Mouse (Mus musculus): ENCODE data around the gene Fam155a.

The Fam155a gene

DNA sequence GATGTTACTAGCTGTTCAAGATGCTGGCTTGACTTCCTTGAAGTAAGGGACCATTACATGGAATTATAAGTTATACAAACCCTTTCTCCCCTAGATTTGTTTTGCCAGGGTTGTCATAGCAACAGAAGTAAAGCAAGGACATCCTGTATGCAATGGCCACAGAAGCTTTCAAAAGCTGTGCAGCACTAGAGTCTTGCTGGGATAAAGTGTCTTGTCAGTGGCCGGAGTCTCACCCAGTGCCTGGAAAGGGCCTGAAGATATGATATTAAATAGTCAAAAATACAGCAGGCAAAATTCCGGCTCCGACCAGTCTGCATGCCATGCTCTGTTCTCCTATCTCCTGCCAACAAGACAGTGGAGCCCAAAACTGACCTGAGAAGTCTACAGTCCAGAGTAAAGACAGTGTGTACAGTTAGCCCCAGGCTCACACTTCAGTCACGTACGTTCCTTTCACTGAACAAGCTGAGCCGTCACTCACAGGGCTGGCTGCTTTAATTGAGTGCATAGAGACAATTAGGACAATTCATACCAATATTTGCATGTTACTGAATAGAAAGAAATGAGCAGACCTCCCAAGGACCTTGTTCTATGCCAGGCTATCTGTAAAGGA lies 467.3 kb downstream of the Fam155a start:
- no peak for DNase-seq (ENCODE audit: extremely low read depth, insufficient read length, low spot score)

DNA sequence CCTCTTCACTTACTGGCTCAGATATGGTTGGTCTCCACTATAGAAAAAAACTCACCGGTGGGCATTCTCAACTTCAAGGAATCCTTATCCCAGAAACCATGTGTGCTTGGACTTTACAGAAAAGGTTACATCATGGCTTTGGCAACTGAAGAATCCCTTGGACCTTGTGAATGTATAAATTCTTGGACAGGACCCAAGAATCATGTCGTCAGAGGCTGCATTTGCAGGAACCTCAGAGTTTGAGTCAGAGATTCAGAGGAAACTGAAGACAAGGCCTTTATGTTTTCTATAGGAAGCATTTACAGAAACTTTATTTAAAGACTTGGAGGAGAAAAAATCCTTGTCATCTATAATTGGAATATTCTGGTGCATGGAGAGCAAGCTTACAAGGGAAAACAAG lies 475.9 kb downstream of the Fam155a start:
- DNase-seq (ENCODE audit: extremely low read depth, insufficient read length, low spot score) = no peak

DNA sequence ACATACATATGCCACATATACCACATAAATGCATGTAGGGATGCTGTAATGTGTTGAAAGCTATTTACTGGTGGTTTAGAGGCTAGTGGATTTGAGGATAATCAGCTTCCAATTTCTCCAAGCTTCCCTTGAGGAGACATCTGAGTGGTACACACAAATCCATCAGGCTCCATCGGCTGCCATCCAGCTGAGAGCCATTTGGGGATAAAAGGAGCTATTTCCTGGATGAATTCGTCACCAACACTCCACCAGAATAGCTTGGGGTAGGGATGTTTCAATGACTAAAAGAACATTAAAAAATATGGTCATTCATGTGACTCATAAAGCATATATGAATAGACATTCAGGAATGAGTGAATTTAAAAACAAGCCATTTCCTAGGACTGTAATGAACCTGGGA lies 478.4 kb downstream of the Fam155a start:
- no peak for DNase-seq (ENCODE audit: extremely low read depth, insufficient read length, low spot score)

DNA sequence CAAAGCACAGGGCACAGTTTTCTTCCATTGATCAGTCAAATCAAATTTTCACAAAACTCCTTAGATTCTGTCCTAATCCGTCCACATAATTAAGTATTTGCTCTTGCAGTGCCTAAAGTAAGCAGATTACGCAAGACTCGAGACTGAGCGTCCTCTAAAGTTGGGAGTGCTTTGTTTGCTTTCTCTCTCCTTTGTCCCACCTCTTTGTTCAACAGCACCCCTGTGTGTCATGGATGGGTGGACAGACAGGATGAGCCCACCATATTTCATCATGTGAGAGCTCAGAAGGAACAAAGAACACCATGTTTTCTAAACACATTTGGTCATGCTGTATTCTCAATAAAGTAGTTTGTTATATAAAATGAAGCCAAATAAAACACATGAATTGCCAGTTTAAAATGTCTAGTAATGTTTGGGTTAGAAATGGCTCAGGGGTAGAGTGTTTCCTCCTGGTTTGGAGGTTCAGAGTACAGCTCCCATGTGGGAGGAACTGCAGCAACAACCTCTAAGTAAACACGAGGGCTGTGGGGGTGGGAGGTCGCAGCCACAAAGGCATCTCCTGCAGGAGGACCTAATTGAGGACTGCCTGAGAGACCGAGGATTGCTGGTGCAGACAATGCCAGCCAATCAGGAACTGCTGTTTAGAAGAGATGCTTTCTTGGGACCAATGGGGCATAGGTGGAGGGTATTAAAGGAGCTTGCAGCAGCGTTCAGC lies 482.8 kb downstream of the Fam155a start:
- DNase-seq (ENCODE audit: extremely low read depth, insufficient read length, low spot score) = no peak

DNA sequence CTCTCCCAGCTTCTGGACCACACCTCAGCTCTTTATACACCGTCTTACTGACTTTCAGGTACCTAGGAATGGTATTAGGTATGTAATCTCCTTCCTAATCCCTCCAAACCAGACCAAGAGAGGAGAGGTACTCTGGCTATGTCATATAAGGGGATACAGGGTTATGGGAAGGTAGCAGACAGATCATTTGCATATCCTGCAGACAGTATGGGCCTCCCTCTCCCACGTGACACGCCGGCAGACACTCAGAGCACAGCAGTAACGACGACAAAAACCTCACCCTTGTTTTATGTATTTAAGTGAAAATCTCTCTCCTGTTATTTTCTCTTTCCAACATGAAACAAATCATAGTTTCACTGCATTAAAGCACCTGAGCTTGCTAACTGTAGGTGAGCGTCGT lies 496.8 kb downstream of the Fam155a start:
- no peak for DNase-seq (ENCODE audit: extremely low read depth, insufficient read length, low spot score)

DNA sequence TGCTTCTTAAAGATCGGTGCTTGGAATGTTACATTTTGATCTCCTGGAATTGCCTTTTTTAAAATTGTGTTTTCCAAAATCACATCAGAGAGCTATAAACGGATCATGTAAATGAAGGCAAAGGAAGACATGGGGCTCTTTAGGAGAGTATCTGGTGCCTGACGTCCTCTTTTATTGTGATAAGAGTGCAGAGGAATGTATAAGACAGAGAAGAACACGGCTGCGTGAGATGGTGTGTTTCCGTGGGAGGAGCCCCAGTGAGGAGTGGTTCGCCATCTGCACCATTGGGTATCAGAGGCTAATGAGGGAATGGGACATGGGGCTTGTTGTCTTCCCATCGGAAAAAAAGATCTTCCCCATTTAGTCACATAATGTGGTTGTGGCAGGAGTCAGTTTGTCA lies 506.6 kb downstream of the Fam155a start:
- no peak for DNase-seq (ENCODE audit: extremely low read depth, insufficient read length, low spot score)

DNA sequence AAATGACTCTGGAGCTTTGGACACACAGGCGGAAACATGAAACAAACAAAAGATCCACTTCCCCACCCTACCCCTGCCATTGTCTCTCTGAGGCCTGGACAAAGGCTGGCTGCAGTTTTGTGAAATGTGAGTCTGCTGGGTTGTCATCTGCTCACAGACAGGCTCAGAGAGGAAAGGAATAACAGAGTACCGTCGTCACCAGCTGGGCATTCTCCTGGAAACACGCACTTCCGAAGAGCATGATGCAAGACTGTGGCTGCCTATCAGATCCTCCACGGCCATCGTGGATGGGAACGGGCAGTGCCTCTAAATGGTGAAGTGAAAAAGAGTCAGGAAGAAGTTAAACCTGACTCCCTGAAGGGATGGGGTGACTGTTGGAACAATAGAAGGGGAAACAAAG lies 509.4 kb downstream of the Fam155a start:
- DNase-seq (ENCODE audit: extremely low read depth, insufficient read length, low spot score) = no peak

DNA sequence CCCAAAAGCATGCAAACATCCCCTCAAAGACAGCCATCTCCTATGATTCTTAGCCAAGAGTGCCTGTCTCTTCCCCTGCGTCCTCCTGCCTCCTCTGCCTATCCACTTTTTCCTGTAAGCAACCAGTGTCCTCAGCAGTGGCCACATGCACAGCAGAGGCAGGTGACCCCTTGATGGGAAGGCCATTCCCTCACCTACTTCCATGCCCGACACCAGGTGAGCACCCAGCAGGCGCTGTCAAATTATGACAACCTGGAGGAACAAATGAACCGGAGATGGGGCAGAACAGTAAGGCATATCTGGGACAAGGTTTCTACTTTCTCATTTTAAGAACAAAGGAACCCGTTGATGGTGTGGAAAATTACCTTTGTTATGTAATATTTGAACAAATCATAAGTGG lies 515.6 kb downstream of the Fam155a start:
- DNase-seq (ENCODE audit: extremely low read depth, insufficient read length, low spot score) = no peak

DNA sequence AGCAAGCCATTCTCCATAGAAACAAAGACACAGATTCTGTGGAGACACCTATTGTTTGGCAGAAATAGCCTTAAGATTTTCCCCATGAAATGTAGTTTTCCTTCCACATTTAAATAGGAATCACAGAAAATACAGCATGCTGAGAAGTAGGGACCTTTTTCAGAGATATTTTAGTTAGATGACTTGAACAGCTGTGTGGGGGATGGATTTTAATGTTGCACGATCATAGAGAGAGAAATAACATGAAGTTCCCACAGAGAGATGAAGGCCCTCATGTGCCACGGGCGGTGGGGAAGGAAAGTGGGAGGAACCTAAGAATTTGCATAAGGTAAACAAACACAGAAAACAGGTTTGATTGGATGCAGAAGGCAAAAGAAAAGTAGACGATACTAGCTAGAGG lies 518.0 kb downstream of the Fam155a start:
- DNase-seq (ENCODE audit: extremely low read depth, insufficient read length, low spot score) = no peak

DNA sequence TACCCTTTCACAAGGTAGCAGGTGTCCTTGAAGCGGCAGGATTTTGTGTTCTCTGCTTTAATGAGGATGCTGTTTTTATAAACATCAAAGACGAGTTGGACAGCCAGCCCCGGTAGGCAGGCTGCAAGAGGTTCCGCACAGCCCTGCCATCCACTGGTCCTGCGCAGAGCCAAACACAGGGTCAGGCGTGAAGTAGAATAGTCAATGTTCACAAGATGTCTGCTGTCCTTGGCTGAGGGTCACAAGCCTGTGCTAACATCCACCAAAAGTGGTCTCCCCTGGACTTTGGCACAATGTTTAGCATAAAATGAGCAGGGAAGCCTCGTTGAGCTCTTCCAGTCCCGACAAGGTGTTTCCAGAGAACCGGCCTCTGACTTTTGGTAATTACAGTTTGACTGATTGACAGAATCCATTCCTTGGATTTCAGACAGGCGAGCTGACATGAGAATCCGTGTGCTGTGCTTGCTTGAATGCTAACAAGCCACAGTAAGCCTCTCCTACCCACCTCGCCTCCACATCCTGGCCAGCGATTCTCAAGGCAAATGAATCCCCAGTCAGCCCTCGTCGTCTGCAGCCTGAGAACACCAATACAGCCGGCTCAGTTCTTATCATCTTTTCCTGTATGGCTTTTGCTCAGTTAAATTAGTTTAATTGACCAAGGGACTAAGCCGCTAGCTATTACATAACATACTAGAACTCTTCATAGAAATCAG lies 522.7 kb downstream of the Fam155a start:
- DNase-seq (ENCODE audit: extremely low read depth, insufficient read length, low spot score) = no peak

DNA sequence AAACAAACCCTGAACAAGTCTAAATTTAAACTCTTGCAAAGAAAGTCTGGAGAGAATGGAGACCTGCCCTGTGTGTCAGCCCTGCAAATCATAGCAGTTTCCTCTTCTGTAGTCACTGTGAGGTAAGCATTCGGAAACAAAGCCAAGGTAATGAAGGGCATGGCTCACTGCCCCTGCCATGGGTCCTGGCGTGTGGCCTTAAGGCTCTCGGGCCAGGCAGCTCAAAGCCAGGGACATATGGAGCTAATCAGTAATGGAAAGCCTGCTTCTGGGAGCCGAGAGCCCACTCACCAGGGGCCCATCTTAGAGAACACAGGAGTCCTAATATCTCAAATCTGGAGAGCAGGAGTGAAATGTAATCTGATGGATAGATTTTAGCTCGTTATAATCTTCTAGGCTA lies 525.0 kb downstream of the Fam155a start:
- no peak for DNase-seq (ENCODE audit: extremely low read depth, insufficient read length, low spot score)

DNA sequence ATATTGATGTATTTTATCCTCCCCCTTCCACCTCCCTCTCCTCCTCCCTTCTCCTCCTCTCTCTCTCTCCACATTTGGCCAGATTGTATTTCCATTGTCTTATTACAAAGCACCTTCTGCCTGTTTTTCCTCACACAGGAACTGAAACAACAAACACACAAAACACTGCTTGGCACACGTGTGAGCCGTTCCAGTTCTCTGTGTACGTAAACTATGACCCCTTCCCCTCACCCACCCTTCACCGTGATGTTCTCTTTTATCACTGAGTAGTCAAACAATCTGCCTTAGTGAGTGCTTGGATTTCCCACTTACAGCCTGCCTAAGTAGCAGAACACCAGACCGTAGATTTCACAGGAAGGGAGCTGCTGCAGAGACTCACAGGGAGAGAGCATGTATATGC lies 530.0 kb downstream of the Fam155a start:
- DNase-seq (ENCODE audit: extremely low read depth, insufficient read length, low spot score) = no peak

DNA sequence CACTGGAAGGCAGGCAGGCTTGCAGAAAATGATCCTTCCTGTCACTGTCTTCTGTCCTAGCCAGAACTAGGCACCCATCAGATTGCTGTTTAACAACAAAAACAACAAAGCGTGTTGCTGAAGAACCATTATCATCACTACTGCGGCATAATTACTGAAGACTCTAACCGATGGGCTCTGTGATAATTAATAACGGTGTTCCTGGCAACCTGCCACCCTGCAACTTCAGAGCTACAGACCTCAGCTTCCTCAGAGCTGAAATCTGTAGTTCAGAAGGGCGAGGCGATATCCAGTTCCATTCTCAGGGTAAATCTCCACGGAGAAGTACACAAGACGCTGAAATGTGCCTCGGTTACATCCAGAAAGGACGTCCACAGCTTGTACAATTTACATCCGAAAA lies 531.2 kb downstream of the Fam155a start:
- no peak for DNase-seq (ENCODE audit: extremely low read depth, insufficient read length, low spot score)

DNA sequence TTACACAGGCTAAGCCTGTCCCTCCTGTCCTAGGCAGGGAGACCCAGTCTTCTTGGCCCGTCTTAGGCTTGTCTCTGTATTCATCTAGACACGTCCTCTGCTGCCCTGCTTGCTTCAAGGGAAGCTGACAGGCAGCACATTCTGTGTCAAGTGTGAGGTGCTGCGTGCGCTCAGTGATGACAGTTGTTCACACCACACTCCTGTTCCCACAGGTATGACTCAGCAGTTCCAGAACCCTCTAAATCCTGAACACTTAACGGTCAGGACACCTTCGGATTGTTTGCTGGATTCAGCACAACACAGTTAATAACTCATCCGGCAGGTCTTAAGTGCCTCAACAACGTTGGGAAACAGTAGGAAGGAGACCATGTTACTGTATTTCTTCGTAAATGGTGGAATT lies 532.0 kb downstream of the Fam155a start:
- no peak for DNase-seq (ENCODE audit: extremely low read depth, insufficient read length, low spot score)

DNA sequence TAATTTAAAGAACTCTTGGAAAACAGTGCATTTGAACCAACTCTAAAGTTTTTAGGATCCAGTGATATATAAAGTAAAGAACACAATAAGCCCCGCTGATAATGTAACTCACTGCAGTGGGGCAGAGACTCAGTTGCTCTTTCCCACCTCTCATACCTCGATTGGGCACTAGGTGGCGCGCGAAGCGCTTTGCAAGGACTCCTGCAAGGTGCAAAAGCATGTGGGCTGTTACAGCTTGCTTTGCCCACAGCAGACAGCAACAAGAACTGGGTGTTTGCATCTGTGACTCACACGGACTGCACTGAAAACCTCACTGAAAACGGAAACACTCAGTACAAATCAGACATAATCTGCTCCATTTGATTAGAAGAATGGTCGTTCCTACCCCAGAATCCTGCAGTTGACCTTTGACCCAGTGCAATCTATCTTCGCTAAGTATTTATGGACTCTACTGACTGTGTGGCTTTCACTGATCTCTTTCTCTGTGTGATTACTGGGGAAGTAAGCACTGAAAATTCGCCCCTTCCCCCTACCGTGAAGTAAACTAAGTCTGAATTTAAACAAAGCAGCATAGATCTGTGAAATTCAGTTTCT lies 537.5 kb downstream of the Fam155a start:
- DNase-seq (ENCODE audit: extremely low read depth, insufficient read length, low spot score) = peak; percentile 23

DNA sequence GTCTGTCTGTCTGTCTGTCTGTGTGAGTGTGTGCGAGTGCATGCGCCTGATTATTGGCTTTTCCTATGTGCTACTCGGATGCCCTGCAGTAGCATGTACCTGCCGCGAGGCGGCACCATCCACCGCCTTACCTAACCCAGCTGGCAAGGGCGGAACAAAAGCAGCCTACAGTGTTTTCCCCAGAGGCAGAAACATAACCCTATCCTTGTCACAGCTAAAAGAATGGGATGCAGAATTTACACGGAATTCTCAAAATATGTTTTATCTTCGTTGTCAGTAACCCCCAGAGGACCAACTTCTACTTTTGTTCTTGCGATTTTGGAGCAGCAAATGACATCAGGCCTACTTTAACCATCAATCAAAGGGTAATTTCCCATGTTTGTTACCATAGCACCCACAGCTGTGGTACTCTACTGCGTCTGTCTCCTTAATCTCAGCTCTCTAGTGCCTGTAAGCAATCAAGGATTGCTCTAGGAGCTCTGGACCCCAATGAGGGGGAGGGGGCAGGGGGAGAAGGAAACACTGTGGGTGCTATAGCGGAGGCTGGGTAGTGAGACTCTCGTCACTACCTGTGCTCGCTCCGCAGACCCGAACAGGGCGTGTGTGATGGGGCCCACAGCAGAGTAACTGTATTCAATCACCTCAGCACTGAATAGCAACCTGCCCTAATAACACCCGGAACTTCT lies 543.0 kb downstream of the Fam155a start:
- DNase-seq (ENCODE audit: extremely low read depth, insufficient read length, low spot score) = peak; percentile 26

DNA sequence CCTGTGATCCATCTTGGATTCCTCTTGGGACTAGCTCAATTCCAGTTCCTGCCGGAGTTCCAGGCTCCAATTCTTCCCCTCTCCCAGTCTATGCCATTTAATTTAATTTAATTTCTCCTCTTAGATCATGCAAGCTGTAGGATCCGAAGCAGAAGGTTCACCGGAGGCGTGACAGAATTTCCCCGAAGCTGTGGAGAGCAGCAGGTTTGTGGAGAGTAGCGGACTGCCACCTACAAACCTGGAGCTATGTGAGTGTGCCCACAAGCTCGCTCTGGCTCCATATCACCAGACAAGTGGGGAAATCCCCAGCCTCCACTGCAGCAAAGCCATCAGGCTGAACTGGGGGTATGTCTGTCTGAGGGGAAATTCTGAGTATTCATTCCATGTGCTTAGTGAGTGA lies 544.2 kb downstream of the Fam155a start:
- no peak for DNase-seq (ENCODE audit: extremely low read depth, insufficient read length, low spot score)

DNA sequence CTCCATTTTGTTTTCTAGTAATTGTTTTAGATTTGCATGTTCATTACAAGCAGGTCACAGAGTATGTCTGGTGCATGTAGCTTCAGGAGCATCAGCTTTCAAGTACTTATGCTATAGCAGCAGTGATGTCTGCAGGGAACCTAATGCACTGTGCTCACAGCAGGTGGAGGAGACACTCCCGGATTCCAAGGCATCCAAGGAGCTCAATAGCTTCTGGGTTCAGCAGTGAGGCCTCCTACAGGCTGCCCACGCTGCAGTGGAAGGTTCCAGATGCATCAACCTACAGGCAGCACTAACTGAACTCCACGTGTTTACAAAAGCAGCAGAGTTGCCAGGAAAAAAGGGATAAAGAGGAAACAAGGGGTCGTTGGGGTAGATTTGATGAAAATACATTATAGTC lies 559.2 kb downstream of the Fam155a start:
- no peak for DNase-seq (ENCODE audit: extremely low read depth, insufficient read length, low spot score)

DNA sequence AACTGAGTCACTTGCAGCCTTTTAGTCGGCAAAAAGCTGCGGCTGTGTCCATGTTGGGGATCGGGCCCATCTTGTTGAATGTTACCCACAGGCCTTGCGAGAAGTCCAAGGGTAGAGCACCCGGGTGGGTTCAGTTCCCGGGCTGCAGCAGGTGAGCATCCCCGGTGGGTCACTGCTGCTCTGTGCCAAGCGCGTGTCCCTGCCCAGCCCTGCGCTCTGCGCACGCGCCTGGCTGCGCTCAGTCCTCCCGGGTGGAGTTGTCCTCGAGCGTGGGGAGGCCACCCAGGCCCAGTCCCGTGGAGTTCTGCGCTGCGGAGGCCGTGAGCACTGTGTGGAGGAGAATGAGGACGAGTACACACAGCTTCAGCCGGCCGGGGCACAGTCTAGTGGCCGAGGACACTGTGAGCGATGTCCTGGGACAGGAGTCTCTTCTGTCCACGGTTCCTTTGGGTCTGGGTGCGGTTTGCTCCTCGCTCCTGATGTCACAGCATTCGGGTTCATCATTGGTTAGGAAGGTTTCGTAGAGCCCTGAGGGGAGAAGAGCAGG lies 563.4 kb downstream of the Fam155a start:
- no peak for DNase-seq (ENCODE audit: extremely low read depth, insufficient read length, low spot score)

DNA sequence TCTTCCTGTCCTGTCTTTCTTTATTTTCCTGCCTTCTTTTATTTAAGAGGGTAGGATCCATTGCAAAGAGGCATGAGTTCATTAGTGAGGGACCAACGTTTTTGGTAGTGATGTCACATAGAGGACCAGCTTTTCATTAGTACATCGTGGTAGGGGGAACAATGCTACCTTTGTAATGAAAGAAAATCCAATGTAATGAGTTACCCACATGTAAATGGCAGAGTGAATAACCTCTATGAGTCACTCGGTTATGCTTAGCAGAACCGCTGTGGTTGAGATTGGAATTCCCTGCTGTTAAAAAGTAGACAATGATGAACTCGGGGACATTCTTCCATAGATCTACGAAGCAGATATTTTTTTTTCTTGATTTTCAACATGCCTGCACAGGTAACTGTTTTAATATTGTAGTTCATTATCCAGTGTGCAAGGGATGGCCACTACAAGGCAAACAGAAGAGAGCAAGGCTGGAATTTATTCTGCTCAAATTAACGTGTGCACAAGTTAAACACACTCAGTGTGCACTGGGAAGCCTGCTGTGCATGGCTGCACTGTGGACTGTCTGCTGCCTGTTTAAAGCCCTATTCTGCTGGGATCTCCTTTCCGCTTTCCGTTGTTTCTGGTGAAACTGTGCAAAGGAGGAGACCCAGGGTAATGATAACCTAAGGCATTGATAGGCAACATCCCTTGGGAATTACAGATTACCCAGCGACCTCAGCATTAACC lies 566.5 kb downstream of the Fam155a start:
- peak; percentile 62 for DNase-seq (ENCODE audit: extremely low read depth, insufficient read length, low spot score)

All from 3134 (cell line).